24 mouse cellular contexts compared by ENCODE assay signal in genomic region chr9:29036058-29036457, GRCm38 (mm10).
A peak's percentile ranks its signal among the peaks of the same experiment; 100 is the strongest.
DNase-seq lines count a peak whose midpoint lies in the region; ATAC-seq and TF ChIP-seq lines count a peak whose summit lies in the region.
"Had no signal": no experiment of that assay in that cellular context is flagged by ENCODE, and none has a peak within 500 bp of the region (broad histone marks: within the 10 kb centered on the region; RNA-seq: fewer than 3 reads in every experiment).

No protein-coding gene starts in this region.

- H3K4me1 ChIP-seq in embryonic facial prominence, embryonic 11.5 days (ENCODE audit: control insufficient read depth, insufficient read depth, low read length), result no peaks in the 10 kb centered on the region
- H3K4me1 ChIP-seq in embryonic facial prominence, embryonic 10.5 days, result peaks cover 6% of the 10 kb centered on the region; the same call in 1 of the 2 replicates
- H3K4me1 ChIP-seq in lung, embryonic 14.5 days (ENCODE audit: insufficient read depth), result no peaks in the 10 kb centered on the region
- no peaks in the 10 kb centered on the region for H3K4me1 ChIP-seq in intestine, embryonic 15.5 days (replicated peaks)
- H3K4me1 ChIP-seq: embryonic facial prominence, embryonic 15.5 days; liver, embryonic 13.5 days; megakaryocyte, embryonic 14.5 days had no signal

- H3K4me2 ChIP-seq in embryonic facial prominence, embryonic 11.5 days (ENCODE audit: low read depth, low read length), result no peak overlapping the region
- H3K4me2 ChIP-seq in lung, embryonic 14.5 days, result no peak overlapping the region
- H3K4me2 ChIP-seq in intestine, embryonic 15.5 days (replicated peaks), result no peak overlapping the region
- H3K4me2 ChIP-seq: embryonic facial prominence, embryonic 15.5 days; heart, embryonic 13.5 days; hindbrain, embryonic 13.5 days; liver, embryonic 13.5 days had no signal

- no peaks in the 10 kb centered on the region for H3K36me3 ChIP-seq in embryonic facial prominence, embryonic 11.5 days (replicated peaks; ENCODE audit: control insufficient read depth, insufficient read depth, low read depth, low read length)
- no peaks in the 10 kb centered on the region for H3K36me3 ChIP-seq in embryonic facial prominence, embryonic 10.5 days (replicated peaks)
- no peaks in the 10 kb centered on the region for H3K36me3 ChIP-seq in lung, embryonic 14.5 days (ENCODE audit: insufficient read depth)
- no peaks in the 10 kb centered on the region for H3K36me3 ChIP-seq in intestine, embryonic 15.5 days
- H3K36me3 ChIP-seq: embryonic facial prominence, embryonic 15.5 days; heart, embryonic 13.5 days; hindbrain, embryonic 13.5 days; liver, embryonic 13.5 days had no signal

- H3K27ac ChIP-seq in embryonic facial prominence, embryonic 11.5 days (replicated peaks; ENCODE audit: low read depth, low read length), result no peak overlapping the region
- H3K27ac ChIP-seq in embryonic facial prominence, embryonic 10.5 days (replicated peaks), result no peak overlapping the region
- H3K27ac ChIP-seq in lung, embryonic 14.5 days (ENCODE audit: low read depth), result no peak overlapping the region
- no peak overlapping the region for H3K27ac ChIP-seq in intestine, embryonic 15.5 days
- H3K27ac ChIP-seq: embryonic facial prominence, embryonic 15.5 days; heart, adult 2 months; heart, embryonic 13.5 days; hindbrain, embryonic 13.5 days; liver, embryonic 13.5 days; stomach, postnatal 0 days had no signal

- H3K4me3 ChIP-seq in embryonic facial prominence, embryonic 11.5 days (ENCODE audit: low read depth, low read length), result no peak overlapping the region
- H3K4me3 ChIP-seq in embryonic facial prominence, embryonic 10.5 days, result no peak overlapping the region
- H3K4me3 ChIP-seq in lung, embryonic 14.5 days (ENCODE audit: low read depth, low read length), result no peak overlapping the region
- H3K4me3 ChIP-seq in intestine, embryonic 15.5 days (replicated peaks), result no peak overlapping the region
- H3K4me3 ChIP-seq: embryonic facial prominence, embryonic 15.5 days; heart, adult 2 months; heart, embryonic 13.5 days; hindbrain, embryonic 13.5 days; liver, embryonic 13.5 days; megakaryocyte, embryonic 14.5 days had no signal

- no peaks in the 10 kb centered on the region for H3K27me3 ChIP-seq in embryonic facial prominence, embryonic 11.5 days (ENCODE audit: control insufficient read depth, insufficient read depth, low read length)
- H3K27me3 ChIP-seq in embryonic facial prominence, embryonic 10.5 days (replicated peaks; ENCODE audit: low read depth, poor library complexity, severe bottlenecking), result no peaks in the 10 kb centered on the region
- no peaks in the 10 kb centered on the region for H3K27me3 ChIP-seq in lung, embryonic 14.5 days (ENCODE audit: insufficient read depth, low read length)
- no peaks in the 10 kb centered on the region for H3K27me3 ChIP-seq in intestine, embryonic 15.5 days (replicated peaks)
- H3K27me3 ChIP-seq: embryonic facial prominence, embryonic 15.5 days; heart, embryonic 13.5 days; hindbrain, embryonic 13.5 days; liver, embryonic 13.5 days; megakaryocyte, embryonic 14.5 days had no signal

- no peak overlapping the region for H3K9ac ChIP-seq in embryonic facial prominence, embryonic 11.5 days (replicated peaks; ENCODE audit: low read length)
- H3K9ac ChIP-seq in lung, embryonic 14.5 days, result no peak overlapping the region
- no peak overlapping the region for H3K9ac ChIP-seq in intestine, embryonic 15.5 days
- H3K9ac ChIP-seq: embryonic facial prominence, embryonic 15.5 days; heart, embryonic 13.5 days; hindbrain, embryonic 13.5 days; liver, embryonic 13.5 days had no signal

- ATAC-seq in embryonic facial prominence, embryonic 11.5 days (replicated peaks; ENCODE audit: insufficient number of reproducible peaks, low FRiP score, low TSS enrichment, low read depth), result no peak
- ATAC-seq in lung, embryonic 14.5 days (ENCODE audit: insufficient read depth), result no peak
- ATAC-seq in intestine, embryonic 15.5 days, result peak; percentile 78
- ATAC-seq in granulocyte monocyte progenitor cell, adult 5-6 weeks (replicated peaks; ENCODE audit: poor library complexity, severe bottlenecking), result no peak
- ATAC-seq: forebrain, embryonic 16.5 days had no signal

- 26% methylated on average over 4 of the region's 4 CpGs for whole genome bisulfite sequencing in embryonic facial prominence, embryonic 11.5 days
- 44% methylated on average over 4 of the region's 4 CpGs for WGBS in embryonic facial prominence, embryonic 10.5 days
- 13% methylated on average over 4 of the region's 4 CpGs for WGBS in lung, embryonic 14.5 days
- 7% methylated on average over 4 of the region's 4 CpGs for WGBS in intestine, embryonic 15.5 days

- no peak for TF ChIP-seq CTCF in lung, embryonic 14.5 days (IDR thresholded peaks at IDR 0.05; ENCODE audit: low read depth)

- H3K9me3 ChIP-seq in embryonic facial prominence, embryonic 11.5 days (replicated peaks; ENCODE audit: control insufficient read depth, low read length), result no peaks in the 10 kb centered on the region
- no peaks in the 10 kb centered on the region for H3K9me3 ChIP-seq in embryonic facial prominence, embryonic 10.5 days
- H3K9me3 ChIP-seq in lung, embryonic 14.5 days (ENCODE audit: low read depth, low read length), result no peaks in the 10 kb centered on the region
- H3K9me3 ChIP-seq in intestine, embryonic 15.5 days, result no peaks in the 10 kb centered on the region
- H3K9me3 ChIP-seq: embryonic facial prominence, embryonic 15.5 days; heart, embryonic 13.5 days; hindbrain, embryonic 13.5 days; liver, embryonic 13.5 days; megakaryocyte, embryonic 14.5 days had no signal

- DNase-seq in embryonic facial prominence, embryonic 11.5 days (ENCODE audit: low spot score), result peak; percentile 9
- DNase-seq in embryonic facial prominence, embryonic 10.5 days (ENCODE audit: low spot score), result no peak
- peak; percentile 11 for DNase-seq in lung, embryonic 14.5 days
- DNase-seq in lung, postnatal 36 days, result no peak
- peak; percentile 5 for DNase-seq in ZHBTc4 (ENCODE audit: low read depth, low spot score)
- no peak for DNase-seq in kidney, postnatal 10 days
- DNase-seq: adrenal gland, adult 2 months; cerebellum, adult 8-10 months; cerebellum, postnatal 36 days; gastrocnemius, postnatal 25 days; heart, adult 2 months; heart, postnatal 14 days; kidney, postnatal 36 days; liver, embryonic 13.5 days; lung, adult 2 months; thymus, postnatal 25 days had no signal

Comparison
In these comparisons a context has a peak if more than half of its experiments do, and no peak if none do; other contexts are left out.
1. DNase-seq: peak in embryonic facial prominence, embryonic 11.5 days (single experiment), lung, embryonic 14.5 days (single experiment) and ZHBTc4 (single experiment); none in embryonic facial prominence, embryonic 10.5 days (single experiment), lung, postnatal 36 days (single experiment) and kidney, postnatal 10 days (single experiment).